Mouse (Mus musculus) urinary bladder, postnatal 4 days (tissue): ENCODE data around the gene Krt90.
"Not testable (repeated sequence)": the region's sequence is repeated elsewhere in the genome, so short reads cannot be mapped to it uniquely, and the experiment has no call there.

ENCODE experiments used
- DNase-seq, 2 experiments: peaks; one replicate each; pipeline ENCODE4 v3.0.0; 2021 to 2022; ENCODE audit warnings: low spot score in 2 of 2

The Krt90 gene

DNA sequence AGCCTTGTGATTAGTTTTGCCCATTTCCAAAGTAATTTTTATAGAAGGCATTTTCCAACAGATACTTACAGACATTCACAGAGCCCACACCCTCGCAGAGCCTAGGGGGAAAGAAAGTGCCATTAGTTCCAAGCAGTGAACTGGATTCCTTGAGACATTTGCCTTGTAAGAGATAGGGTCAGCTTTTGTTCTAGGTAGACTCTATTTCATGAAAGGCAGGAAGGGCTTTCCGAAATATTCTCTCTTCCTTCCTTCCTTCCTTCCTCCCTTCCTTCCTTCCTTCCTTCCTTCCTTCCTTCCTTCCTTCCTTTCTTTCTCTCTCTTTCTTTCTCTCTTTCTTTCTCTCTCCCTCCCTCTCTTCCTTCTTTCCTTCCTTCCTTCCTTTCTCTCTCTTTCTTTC is 45.6 kb downstream of the Krt90 start, which contains the start of gene Gm49425:
Gene Gm49425, minus strand, starts transcription at position 101 of the 400 bp plus-strand sequence.
- DNase-seq: not testable (repeated sequence)

DNA sequence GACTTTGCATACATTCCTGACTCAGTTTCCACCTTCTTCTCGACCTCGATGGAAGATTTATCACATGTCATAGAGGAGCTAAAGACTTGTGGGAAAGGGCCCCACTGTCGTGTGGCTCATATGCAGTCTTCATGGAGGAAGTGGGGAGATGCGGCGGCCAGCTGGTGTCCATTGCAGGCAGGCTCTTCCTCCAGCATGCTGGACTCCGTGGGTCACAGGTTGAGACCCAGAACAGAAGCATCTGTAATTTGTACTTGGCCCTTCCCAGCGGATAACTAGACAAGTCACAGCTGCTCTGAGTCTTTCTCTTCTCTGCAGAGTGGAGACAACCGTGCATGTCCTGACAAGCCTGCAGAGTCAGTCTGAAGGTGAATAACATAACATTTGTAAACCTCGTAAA is 54.5 kb downstream of the Krt90 start:
- no peak for DNase-seq

DNA sequence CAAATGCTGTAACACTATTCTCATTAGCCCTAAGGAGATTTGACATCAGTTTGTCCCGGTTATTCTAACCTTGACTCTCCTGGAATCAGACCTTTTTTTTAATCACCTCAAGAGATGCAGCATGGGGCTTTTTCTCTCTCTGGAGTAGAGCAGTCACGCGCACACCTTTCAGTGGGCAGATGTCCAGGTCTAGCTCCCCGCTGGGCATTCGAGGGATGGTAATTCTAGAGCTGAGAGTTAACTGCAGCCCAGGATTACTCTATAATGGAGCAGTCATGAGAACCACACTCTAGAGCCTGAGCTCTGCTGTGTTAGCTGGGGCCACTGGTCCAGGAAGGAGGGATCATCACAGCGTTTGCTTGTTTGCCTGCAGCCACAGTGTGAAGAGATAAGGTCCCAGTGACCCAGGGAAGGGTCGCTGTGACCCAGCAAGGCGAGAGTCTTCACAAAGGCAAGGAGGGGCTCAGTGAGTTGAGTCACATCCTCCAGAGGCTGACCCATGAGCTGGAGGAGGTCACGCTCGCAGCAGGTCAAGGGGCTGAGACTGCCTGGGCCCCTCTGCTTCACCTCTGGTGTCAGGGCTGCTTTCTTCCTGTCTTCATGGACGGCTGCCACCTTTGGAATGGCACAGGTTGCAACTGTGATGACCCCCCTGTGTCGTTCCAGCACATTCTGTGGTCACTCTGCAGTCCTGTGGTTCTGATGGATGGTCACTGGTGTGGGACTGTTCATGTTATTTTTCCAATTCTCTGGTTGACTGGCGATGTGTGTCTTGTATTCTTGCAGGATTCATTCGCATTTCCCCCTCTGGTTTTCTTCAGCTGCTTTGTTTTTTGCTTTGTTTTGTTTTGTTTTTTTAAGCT is 55.6 kb downstream of the Krt90 start:
- no peak for DNase-seq
